14 mouse cellular contexts compared by ENCODE assay signal in the genomic region with DNA sequence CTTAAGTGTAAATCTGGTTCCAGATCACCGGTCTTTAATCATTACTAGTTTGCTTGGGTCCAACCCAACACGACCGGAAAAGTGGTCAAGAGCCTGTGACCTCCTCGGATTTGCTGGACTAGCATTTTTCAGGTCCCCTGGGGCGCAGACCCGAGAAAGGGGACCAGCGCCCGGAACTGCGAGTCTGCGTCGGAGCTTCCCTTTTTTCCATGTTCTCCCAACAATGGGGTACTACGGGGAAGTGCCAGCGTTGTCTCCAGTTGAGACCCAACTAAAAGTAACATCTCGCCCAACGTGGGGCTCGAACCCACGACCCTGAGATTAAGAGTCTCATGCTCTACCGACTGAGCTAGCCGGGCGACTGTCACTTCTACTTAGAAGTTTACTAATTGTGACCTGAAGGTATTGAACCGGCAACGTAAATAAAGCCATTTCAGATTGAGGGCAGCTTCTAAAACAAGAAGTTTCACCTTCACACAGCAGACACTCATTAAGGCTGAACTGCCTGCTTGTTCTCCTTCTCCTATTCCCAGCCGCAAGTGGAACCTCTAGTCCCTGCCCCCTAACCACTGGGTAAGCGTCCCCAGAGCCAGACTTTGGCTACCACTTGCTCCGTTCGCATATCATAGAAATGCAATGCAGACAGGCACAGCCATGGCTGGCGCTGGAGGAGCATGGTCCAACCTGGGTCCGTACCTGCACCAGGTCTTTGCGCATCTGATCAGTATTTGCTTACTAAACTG. TPM values are rescaled to one million over a fixed set of nuclear protein-coding genes. Genes with fewer than 3 reads are reported as not detected.
DNase-seq lines count a peak whose midpoint lies in the region; ATAC-seq and TF ChIP-seq lines count a peak whose summit lies in the region.
"Not testable (repeated sequence)": the region's sequence is repeated elsewhere in the genome, so short reads cannot be mapped to it uniquely, and the experiment has no call there.
"Had no signal": no experiment of that assay in that cellular context is flagged by ENCODE, and none has a peak within 500 bp of the region (broad histone marks: within the 10 kb centered on the region; RNA-seq: fewer than 3 reads in every experiment).

No protein-coding gene starts in this region.

- H3K27me3 ChIP-seq in E14TG2a.4 (ENCODE audit: insufficient read depth, low read length): peaks cover 27% of the 10 kb centered on the region
- H3K27me3 ChIP-seq in forebrain, embryonic 12.5 days: peaks cover 51% of the 10 kb centered on the region
- H3K27me3 ChIP-seq in heart, postnatal 0 days (ENCODE audit: control insufficient read depth, insufficient read depth, low read length): peaks cover 34% of the 10 kb centered on the region
- not testable (repeated sequence) for H3K27me3 ChIP-seq in kidney, adult 2 months (replicated peaks; ENCODE audit: control insufficient read depth, insufficient read depth, low read length); liver, adult 2 months (ENCODE audit: control insufficient read depth, insufficient read depth, low read length)
- H3K27me3 ChIP-seq in megakaryocyte, embryonic 14.5 days (replicated peaks): peaks cover 18% of the 10 kb centered on the region
- peaks cover 48% of the 10 kb centered on the region for H3K27me3 ChIP-seq in neural tube, embryonic 15.5 days (replicated peaks)

- not testable (repeated sequence) for H3K79me2 ChIP-seq in liver, adult 2 months (ENCODE audit: control insufficient read depth, insufficient read depth, low read length)

- H3K27ac ChIP-seq in forebrain, embryonic 12.5 days; heart, postnatal 0 days (ENCODE audit: low read depth); kidney, adult 2 months (ENCODE audit: insufficient read depth, low read depth, low read length); liver, adult 2 months (replicated peaks; ENCODE audit: insufficient read depth, low read depth, low read length); neural tube, embryonic 15.5 days (replicated peaks): not testable (repeated sequence)

- DNase-seq in embryo, embryonic 10 days (ENCODE audit: low spot score): peak; percentile 75
- DNase-seq in heart, postnatal 0 days (ENCODE audit: low spot score): not testable (repeated sequence)
- peak; percentile 43 for DNase-seq in kidney, adult 2 months
- peak; percentile 58 for DNase-seq in liver, adult 2 months (ENCODE audit: extremely low read depth, low read depth, low spot score)

- H3K36me3 ChIP-seq in E14TG2a.4 (ENCODE audit: insufficient read depth, low read length); forebrain, embryonic 12.5 days (replicated peaks); heart, postnatal 0 days (replicated peaks; ENCODE audit: control insufficient read depth, insufficient read depth, low read length); kidney, adult 2 months (ENCODE audit: control insufficient read depth, insufficient read depth, low read length); liver, adult 2 months (ENCODE audit: control insufficient read depth, insufficient read depth, low read length); megakaryocyte, embryonic 14.5 days (replicated peaks; ENCODE audit: low read length); neural tube, embryonic 15.5 days: not testable (repeated sequence)

- H3K4me2 ChIP-seq in forebrain, embryonic 12.5 days: 0 out of 2 replicates have a peak overlapping the region, but pooled peaks have one; percentile 21
- H3K4me2 ChIP-seq in heart, postnatal 0 days (ENCODE audit: low read depth, low read length): not testable (repeated sequence)
- H3K4me2 ChIP-seq in neural tube, embryonic 15.5 days: peak overlapping the region; percentile 26

- not testable (repeated sequence) for H3K9me3 ChIP-seq in E14TG2a.4 (ENCODE audit: low read length); forebrain, embryonic 12.5 days; heart, postnatal 0 days (replicated peaks; ENCODE audit: control insufficient read depth, low read length); megakaryocyte, embryonic 14.5 days; neural tube, embryonic 15.5 days (replicated peaks)

- H3K4me1 ChIP-seq in E14TG2a.4 (replicated peaks; ENCODE audit: low read depth, low read length): peaks cover 31% of the 10 kb centered on the region
- H3K4me1 ChIP-seq in forebrain, embryonic 12.5 days; kidney, adult 2 months (ENCODE audit: control insufficient read depth, insufficient read depth, low read length); liver, adult 2 months (ENCODE audit: control insufficient read depth, insufficient read depth, low read length): not testable (repeated sequence)
- peaks cover 13% of the 10 kb centered on the region; the same call in 1 of the 2 replicates for H3K4me1 ChIP-seq in heart, postnatal 0 days (ENCODE audit: control insufficient read depth, insufficient read depth)
- peaks cover 33% of the 10 kb centered on the region for H3K4me1 ChIP-seq in megakaryocyte, embryonic 14.5 days
- H3K4me1 ChIP-seq in neural tube, embryonic 15.5 days: peaks cover 15% of the 10 kb centered on the region

- not testable (repeated sequence) for TF ChIP-seq POLR2A in kidney, adult 2 months (IDR thresholded peaks at IDR 0.05; ENCODE audit: low read depth, low read length); liver, adult 2 months (IDR thresholded peaks at IDR 0.05; ENCODE audit: extremely low read depth, insufficient read depth, low read length)

- 0 out of 2 replicates have a peak overlapping the region, but pooled peaks have one; percentile 13 for H3K4me3 ChIP-seq in E14TG2a.4 (replicated peaks; ENCODE audit: low read length)
- not testable (repeated sequence) for H3K4me3 ChIP-seq in forebrain, embryonic 12.5 days (replicated peaks); kidney, adult 2 months (ENCODE audit: insufficient read depth, low read depth, low read length); liver, adult 2 months (ENCODE audit: insufficient read depth, low read depth, low read length)
- 0 out of 2 replicates have a peak overlapping the region, but pooled peaks have one; percentile 6 for H3K4me3 ChIP-seq in heart, postnatal 0 days (ENCODE audit: low read depth, low read length)
- peak overlapping the region; percentile 86 for H3K4me3 ChIP-seq in megakaryocyte, embryonic 14.5 days (replicated peaks)
- 0 out of 2 replicates have a peak overlapping the region, but pooled peaks have one; percentile 9 for H3K4me3 ChIP-seq in neural tube, embryonic 15.5 days (replicated peaks)

- 2% methylated on average over 15 of the region's 29 CpGs for WGBS in forebrain, embryonic 12.5 days
- WGBS in heart, postnatal 0 days: 2% methylated on average over 16 of the region's 29 CpGs
- 3% methylated on average over 17 of the region's 29 CpGs for WGBS in kidney, adult 2 months
- 1% methylated on average over 18 of the region's 29 CpGs for WGBS in liver, adult 2 months
- WGBS in neural tube, embryonic 15.5 days: 3% methylated on average over 17 of the region's 29 CpGs

- H3K9ac ChIP-seq in forebrain, embryonic 12.5 days; heart, postnatal 0 days (replicated peaks; ENCODE audit: low read depth, low read length); liver, adult 2 months (ENCODE audit: low read depth, low read length); neural tube, embryonic 15.5 days (replicated peaks): not testable (repeated sequence)

- TF ChIP-seq CTCF in E14TG2a.4 (conservative IDR thresholded peaks at IDR 0.05; ENCODE audit: low read length); heart, postnatal 0 days (IDR thresholded peaks at IDR 0.05; ENCODE audit: low read depth); kidney, adult 2 months (conservative IDR thresholded peaks at IDR 0.05; ENCODE audit: insufficient read depth, insufficient read length, low read depth, low read length); liver, adult 2 months (IDR thresholded peaks at IDR 0.05; ENCODE audit: low read depth, low read length): not testable (repeated sequence)

- ATAC-seq in forebrain, embryonic 12.5 days (ENCODE audit: low FRiP score); heart, postnatal 0 days (ENCODE audit: insufficient read depth, low read depth); neural tube, embryonic 15.5 days (ENCODE audit: low FRiP score): not testable (repeated sequence)

- TF ChIP-seq EP300 in heart, postnatal 0 days (IDR thresholded peaks at IDR 0.05; ENCODE audit: low read depth): not testable (repeated sequence)

RNA-seq across cellular contexts. Expression of a gene that starts 28.8 kb away (rescaled TPM):
- 22.7 and 23.7 TPM in 2 replicates for polyA plus RNA-seq in forebrain, embryonic 12.5 days (2016; fragmentation: Nextera tagmentation; extraction: Ambion mirVana)
- total RNA-seq in heart, postnatal 0 days (2014; rRNA removed; ENCODE audit: low replicate concordance): 12.6 and 21.4 TPM in 2 replicates
- polyA plus RNA-seq in heart, postnatal 0 days (2015; fragmentation: Nextera tagmentation; extraction: Ambion mirVana): 9.6 and 9.8 TPM in 2 replicates
- polyA plus RNA-seq in kidney, adult 2 months (2012; rRNA removed): 12.0 and 14.9 TPM in 2 replicates
- 4.5 and 4.8 TPM in 2 replicates for total RNA-seq in liver, adult 2 months (2014; rRNA removed)
- polyA plus RNA-seq in liver, adult 2 months (2012; rRNA removed): 7.6 and 10.7 TPM in 2 replicates
- polyA plus RNA-seq in megakaryocyte, embryonic 14.5 days (2012; ENCODE audit: insufficient read depth, low replicate concordance): 4.9 and 8.0 TPM in 2 replicates
- 16.0 and 16.4 TPM in 2 replicates for polyA plus RNA-seq in neural tube, embryonic 15.5 days (2015; fragmentation: Nextera tagmentation; extraction: Ambion mirVana)

RNA-seq across cellular contexts. Expression of a gene that starts 55.7 kb away (rescaled TPM):
- not detected in 2 replicates for polyA plus RNA-seq in forebrain, embryonic 12.5 days (2016; fragmentation: Nextera tagmentation; extraction: Ambion mirVana)
- not detected in 2 replicates for total RNA-seq in heart, postnatal 0 days (2014; rRNA removed; ENCODE audit: low replicate concordance)
- polyA plus RNA-seq in heart, postnatal 0 days (2015; fragmentation: Nextera tagmentation; extraction: Ambion mirVana): not detected in 2 replicates
- not detected in 2 replicates for polyA plus RNA-seq in kidney, adult 2 months (2012; rRNA removed)
- not detected in 2 replicates for total RNA-seq in liver, adult 2 months (2014; rRNA removed)
- polyA plus RNA-seq in liver, adult 2 months (2012; rRNA removed): not detected in 2 replicates
- polyA plus RNA-seq in megakaryocyte, embryonic 14.5 days (2012; ENCODE audit: insufficient read depth, low replicate concordance): 0.01 TPM in 1 of 2 replicates, not detected in the other
- polyA plus RNA-seq in neural tube, embryonic 15.5 days (2015; fragmentation: Nextera tagmentation; extraction: Ambion mirVana): not detected in 2 replicates
- total RNA-seq: gastrocnemius, postnatal 25 days; layer of hippocampus, adult 18-20 months; left cerebral cortex, postnatal 10 days had no signal
- polyA plus RNA-seq: forebrain, embryonic 15.5 days; hindbrain, embryonic 14.5 days; neural tube, embryonic 14.5 days had no signal
